Mouse (Mus musculus): ENCODE results near the gene Gm7356. TPM values are rescaled to one million over a fixed set of nuclear protein-coding genes. Genes with fewer than 3 reads are reported as not detected.

The Gm7356 gene
- polyA plus RNA-seq (2021; fragmentation: Nextera tagmentation) = not detected in 2 replicates
- long read RNA-seq, experiment 1 = 0 reads
- long read RNA-seq, experiment 2 = 0 reads

DNA sequence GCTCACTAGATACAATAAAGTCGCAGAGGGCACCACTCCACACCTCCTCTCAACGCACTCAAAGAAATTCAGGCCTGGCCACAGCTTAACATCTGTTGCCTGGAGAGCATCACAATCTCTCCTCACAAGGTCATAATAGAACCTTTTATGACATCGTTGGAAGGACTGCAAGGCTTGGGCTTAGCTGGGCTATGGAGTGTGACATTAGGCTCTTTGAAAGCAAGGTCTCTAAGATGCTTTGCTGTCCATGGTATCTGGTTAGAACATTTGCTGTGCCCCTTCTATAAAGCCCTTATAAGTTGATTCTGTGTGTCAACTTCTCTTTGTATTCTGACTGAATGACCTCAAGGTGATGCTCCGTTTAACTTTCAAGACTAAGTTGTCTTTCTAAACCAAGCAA, at the start of gene Gm7356:
TSS of gene Gm7356 (minus strand) at position 101 of the 400 bp plus-strand sequence.

Other genes with a start within 250 kb of the Gm7356 start
- gene Afdn, start 243.2 kb downstream of the Gm7356 start, polyA plus RNA-seq (2021; fragmentation: Nextera tagmentation) = 9.3 and 35.1 TPM in 2 replicates
- 4.5 and 25.2 TPM in 2 replicates for gene Tcte2, start 241.9 kb downstream of the Gm7356 start, polyA plus RNA-seq (2021; fragmentation: Nextera tagmentation)
- gene Gm7168, start 55.3 kb downstream of the Gm7356 start, polyA plus RNA-seq (2021; fragmentation: Nextera tagmentation) = not detected in 2 replicates
- not detected in 2 replicates for gene Gm7358, start 55.8 kb upstream of the Gm7356 start, polyA plus RNA-seq (2021; fragmentation: Nextera tagmentation)
- gene Dact2, start 200.6 kb upstream of the Gm7356 start, polyA plus RNA-seq (2021; fragmentation: Nextera tagmentation) = 33.4 and 35.0 TPM in 2 replicates

All from left cerebral cortex, adult 6 months (tissue).